Mouse (Mus musculus): ENCODE results near the gene Lsm14b. TPM values are rescaled to one million over a fixed set of nuclear protein-coding genes. Genes with fewer than 3 reads are reported as not detected.

Gene Lsm14b
- 9.6 TPM for polyA plus RNA-seq (2015; fragmentation: Illumina TruSeq; extraction: RNeasy Lipid Tissue Mini Kit (QIAGEN cat#74804); ENCODE audit: insufficient read depth, low read depth, low replicate concordance)

DNA sequence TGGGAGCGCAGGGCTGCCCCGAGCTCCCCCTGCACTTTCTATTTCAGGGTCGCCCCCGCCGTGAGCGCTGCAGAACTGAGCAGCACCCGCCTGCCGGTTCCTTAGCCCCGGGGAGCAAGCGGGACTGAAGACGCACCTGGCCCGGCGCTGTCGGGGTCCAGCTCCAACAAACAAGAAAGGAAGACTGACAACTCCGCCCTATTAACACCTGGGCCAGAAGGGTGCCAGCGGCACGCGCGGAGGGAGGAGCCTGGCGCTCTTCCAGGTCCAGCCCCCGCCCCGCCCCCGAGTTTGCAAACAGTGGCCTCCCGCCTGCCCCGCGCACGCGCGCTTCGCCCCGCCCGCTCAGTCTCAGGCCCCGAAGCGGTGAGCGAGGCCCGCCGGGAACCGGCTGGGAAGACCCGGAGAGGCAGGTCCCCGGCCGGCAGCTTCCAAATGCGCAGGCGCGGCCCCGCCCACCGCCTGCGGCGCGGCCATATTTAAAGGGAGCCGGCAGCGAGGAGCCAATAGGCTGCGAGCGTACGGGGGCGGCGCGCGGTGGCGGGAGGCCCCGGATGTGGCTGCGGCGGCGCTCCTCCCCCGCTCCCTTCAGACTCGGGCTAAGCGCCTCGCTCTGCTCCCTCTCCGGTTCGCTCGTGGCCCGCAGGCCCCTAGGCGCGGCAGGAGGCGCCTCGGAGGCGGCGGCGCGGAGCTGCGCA lies at the start of gene Lsm14b:
Gene Lsm14b (plus strand): TSS at position 587 of the 698 bp plus-strand sequence.

DNA sequence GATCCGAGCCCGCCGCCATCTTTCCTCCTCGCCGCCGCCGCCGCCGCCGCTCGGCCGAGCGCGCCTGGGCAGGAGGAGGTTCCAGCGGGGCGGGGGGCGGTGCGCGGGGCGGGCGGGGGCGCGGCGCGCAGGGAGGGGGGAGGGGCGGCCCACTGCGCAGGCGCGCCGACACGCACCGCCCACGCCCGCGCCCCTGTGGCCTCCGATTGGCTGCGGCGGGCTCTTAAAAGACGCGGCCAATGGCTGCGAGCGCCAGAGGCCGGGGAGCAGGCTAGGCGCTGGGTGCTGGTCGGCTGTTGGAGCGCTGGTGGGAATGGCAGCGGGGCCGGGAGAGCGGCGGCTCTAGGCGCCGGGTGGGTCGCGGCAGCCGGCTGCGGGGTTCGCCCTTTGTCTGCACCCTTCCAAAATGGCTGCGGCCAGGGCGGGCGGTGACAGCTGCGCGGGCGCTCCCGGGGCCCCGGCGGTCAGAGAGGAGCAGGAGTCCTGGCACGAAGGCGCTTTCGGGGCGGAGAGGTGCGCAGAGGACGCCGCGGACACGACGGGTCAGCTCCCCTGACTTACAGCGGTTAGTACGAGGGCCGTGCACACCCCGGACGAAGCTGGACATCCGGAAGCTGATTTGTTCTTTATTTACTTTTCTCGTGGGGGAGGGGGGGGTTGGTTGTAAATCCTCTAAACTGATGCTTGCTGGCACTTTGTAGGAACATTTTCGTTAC lies 48.0 kb upstream of the Lsm14b start, which contains the start of gene Taf4:
Gene Taf4 (minus strand): TSS at position 19 of the 716 bp plus-strand sequence.

DNA sequence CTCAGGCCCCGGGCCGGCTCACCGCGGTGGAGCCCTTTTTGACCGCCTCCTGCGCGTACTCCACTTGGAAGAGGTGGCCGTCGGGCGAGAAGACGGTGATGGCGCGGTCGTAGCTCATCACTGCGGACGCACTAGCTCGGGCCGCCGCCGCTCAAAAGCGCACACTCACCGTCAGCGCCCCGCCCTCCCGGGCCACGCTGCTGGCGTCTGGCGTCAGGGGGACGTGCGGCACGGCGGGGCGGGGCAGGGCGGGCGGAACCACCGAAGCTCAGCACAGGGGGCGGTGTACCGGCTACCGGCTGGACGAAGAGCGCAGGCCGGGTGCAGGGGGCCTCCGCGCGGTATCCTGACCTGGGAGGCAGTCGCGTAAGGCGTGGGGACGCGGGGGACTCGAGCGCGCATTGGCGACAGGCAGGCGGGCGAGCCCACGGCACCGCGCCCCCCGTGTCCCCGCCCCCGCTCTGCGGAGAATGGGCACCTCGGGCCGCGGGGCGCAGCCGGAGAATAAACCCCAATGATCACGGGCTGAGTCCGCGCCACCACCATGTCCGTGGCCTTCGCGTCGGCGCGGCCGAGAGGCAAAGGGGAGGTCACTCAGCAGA lies 17.6 kb downstream of the Lsm14b start, which contains the start of the genes Psma7 and Ss18l1:
Gene Psma7 (minus strand): TSS at position 178 of the 602 bp plus-strand sequence.
Gene Ss18l1 (plus strand): TSS at position 254 of the 602 bp plus-strand sequence.

DNA sequence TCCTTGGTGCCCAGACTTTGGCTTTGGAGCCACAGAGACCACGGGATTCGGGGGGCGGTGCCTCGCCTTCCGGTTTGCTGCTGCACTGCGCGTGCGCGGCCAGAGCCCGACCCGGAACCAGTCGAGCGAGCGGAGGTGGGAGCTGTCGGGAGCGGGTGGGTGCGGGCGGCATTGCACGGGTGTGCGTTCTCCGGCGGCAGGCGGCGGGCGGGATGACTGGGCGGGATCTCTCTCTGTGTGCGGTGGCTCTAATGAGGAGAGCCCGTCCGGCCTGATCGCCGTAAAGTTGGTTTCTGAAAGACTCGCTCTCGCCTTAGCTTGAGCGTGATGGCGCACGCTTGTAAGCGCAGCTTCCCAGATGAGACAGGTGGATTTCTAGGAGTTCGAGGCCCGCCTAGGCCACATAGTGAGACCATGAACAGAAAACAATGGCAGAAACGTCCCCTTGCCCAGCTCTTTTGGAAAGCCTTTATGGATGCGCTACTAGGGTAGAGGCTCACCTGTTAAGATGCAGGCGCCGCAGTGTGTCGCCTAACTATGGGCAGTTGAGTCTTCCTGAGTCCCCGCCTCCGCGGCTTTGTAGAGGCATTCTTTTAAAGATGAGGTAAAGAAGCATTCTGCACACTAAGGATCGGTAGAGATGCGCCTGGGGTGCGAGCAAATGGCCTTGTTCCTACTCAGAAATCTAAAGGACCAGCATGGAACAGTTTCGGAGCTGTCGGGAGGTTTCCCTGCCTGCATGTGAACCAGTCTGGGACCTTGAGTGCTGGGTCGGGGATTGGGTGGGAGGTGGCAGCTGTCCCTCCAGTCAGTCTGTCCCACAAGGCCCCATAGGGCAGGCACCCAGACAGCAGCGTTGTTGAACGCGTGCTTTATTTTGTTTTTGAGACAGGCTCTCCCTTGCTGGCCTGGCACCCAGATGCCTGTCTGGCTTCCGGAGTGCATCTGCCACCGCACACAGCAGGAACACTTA lies 46.0 kb downstream of the Lsm14b start, which contains the start of gene Mtg2:
Gene Mtg2 (plus strand): TSS at position 108 of the 973 bp plus-strand sequence.

Other genes starting within 250 kb of the Lsm14b start
- gene Taf4, start 48.3 kb upstream of the Lsm14b start, polyA plus RNA-seq (2015; fragmentation: Illumina TruSeq; extraction: RNeasy Lipid Tissue Mini Kit (QIAGEN cat#74804); ENCODE audit: insufficient read depth, low read depth, low replicate concordance), result 8.8 TPM
- gene Psma7, start 17.4 kb downstream of the Lsm14b start, polyA plus RNA-seq (2015; fragmentation: Illumina TruSeq; extraction: RNeasy Lipid Tissue Mini Kit (QIAGEN cat#74804); ENCODE audit: insufficient read depth, low read depth, low replicate concordance), result 46.3 TPM
- gene Ss18l1, start 17.5 kb downstream of the Lsm14b start, polyA plus RNA-seq (2015; fragmentation: Illumina TruSeq; extraction: RNeasy Lipid Tissue Mini Kit (QIAGEN cat#74804); ENCODE audit: insufficient read depth, low read depth, low replicate concordance), result 1.3 TPM
- 8.2 TPM for gene Mtg2, start 45.6 kb downstream of the Lsm14b start, polyA plus RNA-seq (2015; fragmentation: Illumina TruSeq; extraction: RNeasy Lipid Tissue Mini Kit (QIAGEN cat#74804); ENCODE audit: insufficient read depth, low read depth, low replicate concordance)
- not detected for gene Hrh3, start 79.5 kb downstream of the Lsm14b start, polyA plus RNA-seq (2015; fragmentation: Illumina TruSeq; extraction: RNeasy Lipid Tissue Mini Kit (QIAGEN cat#74804); ENCODE audit: insufficient read depth, low read depth, low replicate concordance)
- 13.8 TPM for gene Osbpl2, start 94.3 kb downstream of the Lsm14b start, polyA plus RNA-seq (2015; fragmentation: Illumina TruSeq; extraction: RNeasy Lipid Tissue Mini Kit (QIAGEN cat#74804); ENCODE audit: insufficient read depth, low read depth, low replicate concordance)
- gene Adrm1, start 146.5 kb downstream of the Lsm14b start, polyA plus RNA-seq (2015; fragmentation: Illumina TruSeq; extraction: RNeasy Lipid Tissue Mini Kit (QIAGEN cat#74804); ENCODE audit: insufficient read depth, low read depth, low replicate concordance), result 27.7 TPM
- gene Lama5, start 200.9 kb downstream of the Lsm14b start, polyA plus RNA-seq (2015; fragmentation: Illumina TruSeq; extraction: RNeasy Lipid Tissue Mini Kit (QIAGEN cat#74804); ENCODE audit: insufficient read depth, low read depth, low replicate concordance), result 23.8 TPM
- gene Rps21, start 232.4 kb downstream of the Lsm14b start, polyA plus RNA-seq (2015; fragmentation: Illumina TruSeq; extraction: RNeasy Lipid Tissue Mini Kit (QIAGEN cat#74804); ENCODE audit: insufficient read depth, low read depth, low replicate concordance), result 683 TPM
- 7.8 TPM for gene Cables2, start 248.5 kb downstream of the Lsm14b start, polyA plus RNA-seq (2015; fragmentation: Illumina TruSeq; extraction: RNeasy Lipid Tissue Mini Kit (QIAGEN cat#74804); ENCODE audit: insufficient read depth, low read depth, low replicate concordance)